Mouse (Mus musculus) heart, embryonic 16.5 days (tissue): Measurements from ENCODE around the gene P3h4. TPM values are rescaled to one million over a fixed set of nuclear protein-coding genes. Genes with fewer than 3 reads are reported as not detected.

Source experiments
- ATAC-seq: fragments of 200-750 bp; cut with Nextera tagmentation; replicated peaks from 2 replicates; pipeline ENCODE4 v1.8.0; 2017; ENCODE audit warnings: moderate number of reproducible peaks; ENCODE audit not compliant: insufficient read depth, low FRiP score; ENCODE audit errors: extremely low read depth
- H3K27ac ChIP-seq: fragments of 300-500 bp; sonication (generic); 2 replicates; pipeline ENCODE4 v1.5.1; 2014; ENCODE audit warnings: mild to moderate bottlenecking, low read length, control low read depth, moderate library complexity
- H3K27me3 ChIP-seq: fragments of 300-500 bp; sonication (generic); 2 replicates; pipeline ENCODE4 v1.6.1; 2014; ENCODE audit warnings: low read length, mixed read lengths; ENCODE audit not compliant: control insufficient read depth, insufficient read depth
- H3K36me3 ChIP-seq: fragments of 300-500 bp; sonication (generic); 2 replicates; pipeline ENCODE4 v1.6.1; 2014; ENCODE audit not compliant: control insufficient read depth, insufficient read depth
- H3K4me1 ChIP-seq: fragments of 300-500 bp; sonication (generic); 2 replicates; pipeline ENCODE4 v1.6.1; 2014; ENCODE audit warnings: low read length, mixed read lengths; ENCODE audit not compliant: control insufficient read depth, insufficient read depth
- H3K4me2 ChIP-seq: fragments of 300-500 bp; sonication (generic); 2 replicates; pipeline ENCODE4 v1.6.1; 2014; ENCODE audit warnings: low read depth, mild to moderate bottlenecking, control low read depth, low read length
- H3K4me3 ChIP-seq: fragments of 300-500 bp; sonication (generic); 2 replicates; pipeline ENCODE4 v1.5.1; 2014; ENCODE audit warnings: mild to moderate bottlenecking, control low read depth, low read length
- H3K9ac ChIP-seq: fragments of 300-500 bp; sonication (generic); 2 replicates; pipeline ENCODE4 v1.6.1; 2014; ENCODE audit warnings: low read length, control low read depth
- H3K9me3 ChIP-seq: fragments of 300-500 bp; sonication (generic); replicated peaks from 2 replicates; pipeline ENCODE4 v1.6.1; 2016; ENCODE audit warnings: low read length; ENCODE audit not compliant: control insufficient read depth
- WGBS: fragments of 180-500 bp; shearing (Covaris S2); extraction: QIAGEN DNeasy Blood & Tissue Kit; methylation state at CpG from one replicate; pipeline ENCODE4 v1.1.7; 2014; 5-methylcytosine and 5-hydroxymethylcytosine counted together
- polyA plus RNA-seq: library from polyadenylated mRNA; unstranded; fragments of >200 nt; fragmentation: Nextera tagmentation; extraction: Ambion mirVana; gene quantifications from 2 replicates; pipeline ENCODE4 v1.2.1, GENCODE M21; 2015

The P3h4 gene
- polyA plus RNA-seq, 1 experiment from 2014 or later = 50.8 TPM

DNA sequence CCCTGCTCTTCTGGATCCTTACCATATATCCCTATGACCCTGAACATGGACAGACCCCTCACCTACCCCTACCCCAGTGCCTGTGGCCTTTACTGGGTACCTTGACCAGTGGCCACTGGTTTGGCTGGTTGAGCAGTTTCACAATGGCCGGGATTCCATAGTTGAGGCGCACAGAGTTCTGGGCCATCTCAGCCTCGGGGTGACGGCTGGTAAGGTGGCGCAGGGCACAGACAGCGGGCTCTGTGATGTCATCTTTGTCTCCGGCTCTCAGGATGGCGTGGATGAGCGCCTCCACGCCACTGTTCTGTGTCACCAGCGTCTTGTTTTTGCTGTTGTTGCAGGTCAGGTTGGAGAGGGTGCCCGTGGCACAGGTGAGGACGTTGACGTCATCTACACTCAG, 36.6 kb downstream of the P3h4 start:
- WGBS = 96% methylated on average over 14 of the region's 14 CpGs
- ATAC-seq = no peak

DNA sequence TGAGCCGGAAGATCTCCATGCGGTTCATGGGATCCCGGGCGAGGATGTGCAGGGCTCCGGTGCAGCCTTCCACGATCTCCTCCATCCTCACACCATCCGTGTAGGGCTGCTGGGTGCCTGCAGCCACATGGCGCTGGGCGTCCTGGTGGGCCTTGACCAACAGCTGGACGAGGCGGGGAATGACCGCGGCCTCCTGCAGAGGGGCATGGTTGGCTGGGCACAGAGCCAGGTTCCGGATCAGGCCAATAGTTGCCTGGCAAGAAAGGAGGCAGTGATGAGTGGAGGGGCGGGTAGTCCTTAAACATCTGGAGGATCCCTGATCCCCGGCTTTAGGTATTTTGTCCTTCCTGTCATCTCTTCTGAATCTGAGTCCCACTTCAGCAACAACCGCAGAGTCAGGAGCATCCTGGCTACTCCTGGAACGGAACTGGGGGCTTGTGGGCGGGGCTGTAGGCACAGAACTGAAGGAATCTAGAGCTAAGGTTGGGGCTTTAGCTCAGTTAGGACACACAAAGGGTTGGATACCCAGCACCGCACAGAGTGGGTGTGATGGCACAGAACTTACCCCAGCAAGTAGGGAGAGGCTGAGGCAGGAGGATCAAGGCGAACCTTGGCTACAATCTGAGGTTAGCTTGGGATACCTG, 37.8 kb downstream of the P3h4 start:
- H3K4me2 ChIP-seq = no peak overlapping the region
- H3K4me3 ChIP-seq = no peak overlapping the region
- H3K9me3 ChIP-seq = no peaks in the 10 kb centered on the region
- no peaks in the 10 kb centered on the region for H3K27me3 ChIP-seq
- no peak overlapping the region for H3K27ac ChIP-seq
- H3K4me1 ChIP-seq = no peaks in the 10 kb centered on the region
- H3K9ac ChIP-seq = no peak overlapping the region
- ATAC-seq = no peak
- 89% methylated on average over 21 of the region's 21 CpGs for WGBS
- H3K36me3 ChIP-seq = peaks cover 79% of the 10 kb centered on the region

More for the DNA sequence above, 36.6 kb downstream of the P3h4 start:
- H3K27ac ChIP-seq = no peak overlapping the region
- no peak overlapping the region for H3K4me2 ChIP-seq
- no peaks in the 10 kb centered on the region for H3K4me1 ChIP-seq
- peaks cover 79% of the 10 kb centered on the region for H3K36me3 ChIP-seq
- H3K9me3 ChIP-seq = no peaks in the 10 kb centered on the region
- no peak overlapping the region for H3K9ac ChIP-seq
- H3K4me3 ChIP-seq = no peak overlapping the region
- no peaks in the 10 kb centered on the region for H3K27me3 ChIP-seq

- no peak for ATAC-seq
- Histone ChIP-seq H3K9me3 (no peaks in the 10 kb centered on the region), H3K9ac (no peak overlapping the region), H3K27ac (no peak overlapping the region), H3K36me3 (peaks cover 81% of the 10 kb centered on the region), H3K4me1 (no peaks in the 10 kb centered on the region), H3K4me3 (no peak overlapping the region), H3K4me2 (no peak overlapping the region), H3K27me3 (no peaks in the 10 kb centered on the region)
- WGBS = 64% methylated on average over 4 of the region's 4 CpGs
Observed at GRCm38 (mm10) chr11:100376005-100376404, 38.6 kb downstream of the P3h4 start.

DNA sequence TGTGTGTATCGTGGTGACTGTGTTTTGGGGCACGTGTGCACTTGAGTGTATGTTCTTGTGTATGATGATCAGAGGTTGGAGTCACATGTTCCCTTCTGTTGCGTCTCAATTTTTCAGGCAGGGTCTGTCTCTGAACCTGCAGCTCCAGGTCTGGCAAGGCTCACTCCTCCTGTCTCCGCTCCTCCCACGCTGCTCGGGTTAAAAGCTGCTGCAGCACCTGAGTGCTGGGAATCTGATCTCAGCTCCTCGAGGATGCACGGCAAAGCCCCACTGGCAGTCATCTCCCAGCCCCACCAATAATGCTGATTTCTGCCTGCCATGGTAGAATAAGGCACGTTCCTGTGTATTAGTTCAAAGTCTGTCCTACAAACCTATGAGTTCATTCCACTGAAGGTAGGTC, 39.5 kb downstream of the P3h4 start:
- Histone ChIP-seq H3K4me1 (no peaks in the 10 kb centered on the region), H3K27ac (no peak overlapping the region), H3K27me3 (no peaks in the 10 kb centered on the region), H3K36me3 (peaks cover 81% of the 10 kb centered on the region), H3K4me3 (no peak overlapping the region), H3K4me2 (no peak overlapping the region), H3K9ac (no peak overlapping the region), H3K9me3 (no peaks in the 10 kb centered on the region)
- ATAC-seq = no peak
- 89% methylated on average over 9 of the region's 9 CpGs for WGBS

GRCm38 (mm10) chr11:100371981-100372558, 42.6 kb downstream of the P3h4 start:
- H3K4me1 ChIP-seq = 0 out of 2 replicates have a peak, but pooled peaks cover 3% of the 10 kb centered on the region
- H3K4me3 ChIP-seq = no peak overlapping the region
- peaks cover 67% of the 10 kb centered on the region for H3K36me3 ChIP-seq
- no peak overlapping the region for H3K4me2 ChIP-seq
- no peaks in the 10 kb centered on the region for H3K9me3 ChIP-seq
- no peaks in the 10 kb centered on the region for H3K27me3 ChIP-seq
- no peak overlapping the region for H3K27ac ChIP-seq
- no peak overlapping the region for H3K9ac ChIP-seq
- ATAC-seq = no peak
- 88% methylated on average over 8 of the region's 8 CpGs for WGBS

- Histone ChIP-seq H3K36me3 (peaks cover 48% of the 10 kb centered on the region), H3K27me3 (no peaks in the 10 kb centered on the region), H3K27ac (peak overlapping the region; percentile 4; the same call in 1 of the 2 replicates), H3K4me3 (no peak overlapping the region), H3K9me3 (no peaks in the 10 kb centered on the region), H3K4me1 (0 out of 2 replicates have a peak, but pooled peaks cover 3% of the 10 kb centered on the region), H3K4me2 (no peak overlapping the region), H3K9ac (no peak overlapping the region)
- no peak for ATAC-seq
- WGBS = 46% methylated on average over 8 of the region's 8 CpGs
Observed at GRCm38 (mm10) chr11:100369822-100370221, 44.8 kb downstream of the P3h4 start.

DNA sequence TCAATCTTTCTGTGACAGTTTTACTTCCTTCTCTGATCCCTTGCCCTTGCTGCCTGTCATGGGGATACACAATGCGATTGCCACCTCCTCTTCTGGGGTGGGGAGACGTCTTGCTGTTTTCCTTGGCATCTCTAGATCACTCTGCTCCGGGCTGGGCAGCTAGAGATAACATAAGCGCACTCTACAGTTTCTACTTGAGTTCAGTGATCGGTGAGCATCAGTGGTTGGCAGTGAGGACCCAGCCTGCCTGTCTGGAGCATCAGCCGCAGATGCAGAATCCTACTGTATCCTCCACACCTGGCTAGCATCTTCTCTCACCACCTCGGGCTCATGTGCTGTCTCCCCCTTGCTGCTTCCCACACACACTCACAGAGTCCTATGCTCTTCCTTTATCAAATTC, 45.5 kb downstream of the P3h4 start:
- Histone ChIP-seq H3K9ac (no peak overlapping the region), H3K4me2 (no peak overlapping the region), H3K4me1 (0 out of 2 replicates have a peak, but pooled peaks cover 3% of the 10 kb centered on the region), H3K27me3 (no peaks in the 10 kb centered on the region), H3K27ac (no peak overlapping the region), H3K36me3 (peaks cover 45% of the 10 kb centered on the region), H3K4me3 (no peak overlapping the region), H3K9me3 (no peaks in the 10 kb centered on the region)
- no peak for ATAC-seq
- 55% methylated on average over 7 of the region's 7 CpGs for WGBS

DNA sequence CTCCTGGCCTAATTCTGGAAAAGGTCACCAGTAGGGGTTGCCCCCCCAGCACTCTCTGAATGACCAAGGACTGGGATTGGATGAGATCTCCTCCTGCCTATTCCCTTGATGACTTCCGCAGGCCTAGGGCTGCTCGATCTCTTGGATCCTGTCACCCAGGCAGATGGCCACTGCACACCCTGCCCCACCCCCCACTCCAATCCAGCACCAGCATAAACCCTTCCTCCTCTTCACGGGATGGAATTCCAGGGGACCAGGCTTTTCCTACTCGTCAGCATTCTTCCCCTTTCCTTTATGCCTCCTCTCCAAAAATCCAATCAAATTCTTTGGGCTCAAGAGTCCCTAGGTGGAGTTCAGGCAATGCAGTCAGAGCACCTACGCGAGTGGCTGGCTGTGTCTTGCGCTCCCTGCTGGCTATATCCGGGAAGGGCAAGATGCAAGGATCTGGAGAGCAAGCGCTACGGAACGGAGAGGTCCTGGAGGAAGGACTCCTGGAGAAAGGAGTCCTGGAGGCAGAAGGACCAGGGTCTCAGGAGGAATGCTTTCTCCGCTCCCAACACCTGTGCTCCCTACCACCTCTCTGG, 51.6 kb downstream of the P3h4 start:
- 0 out of 2 replicates have a peak, but pooled peaks have one; percentile 26 for ATAC-seq
- 22% methylated on average over 12 of the region's 12 CpGs for WGBS

More for the DNA sequence above, 51.6 kb downstream of the P3h4 start:
- Histone ChIP-seq H3K4me1 (no peaks in the 10 kb centered on the region), H3K27me3 (peaks cover 13% of the 10 kb centered on the region), H3K4me3 (no peak overlapping the region), H3K36me3 (0 out of 2 replicates have a peak, but pooled peaks cover 3% of the 10 kb centered on the region), H3K27ac (no peak overlapping the region), H3K4me2 (no peak overlapping the region), H3K9me3 (no peaks in the 10 kb centered on the region), H3K9ac (no peak overlapping the region)
